Mouse (Mus musculus): Measurements from ENCODE around the gene Gm17359.

Gene Gm17359

DNA sequence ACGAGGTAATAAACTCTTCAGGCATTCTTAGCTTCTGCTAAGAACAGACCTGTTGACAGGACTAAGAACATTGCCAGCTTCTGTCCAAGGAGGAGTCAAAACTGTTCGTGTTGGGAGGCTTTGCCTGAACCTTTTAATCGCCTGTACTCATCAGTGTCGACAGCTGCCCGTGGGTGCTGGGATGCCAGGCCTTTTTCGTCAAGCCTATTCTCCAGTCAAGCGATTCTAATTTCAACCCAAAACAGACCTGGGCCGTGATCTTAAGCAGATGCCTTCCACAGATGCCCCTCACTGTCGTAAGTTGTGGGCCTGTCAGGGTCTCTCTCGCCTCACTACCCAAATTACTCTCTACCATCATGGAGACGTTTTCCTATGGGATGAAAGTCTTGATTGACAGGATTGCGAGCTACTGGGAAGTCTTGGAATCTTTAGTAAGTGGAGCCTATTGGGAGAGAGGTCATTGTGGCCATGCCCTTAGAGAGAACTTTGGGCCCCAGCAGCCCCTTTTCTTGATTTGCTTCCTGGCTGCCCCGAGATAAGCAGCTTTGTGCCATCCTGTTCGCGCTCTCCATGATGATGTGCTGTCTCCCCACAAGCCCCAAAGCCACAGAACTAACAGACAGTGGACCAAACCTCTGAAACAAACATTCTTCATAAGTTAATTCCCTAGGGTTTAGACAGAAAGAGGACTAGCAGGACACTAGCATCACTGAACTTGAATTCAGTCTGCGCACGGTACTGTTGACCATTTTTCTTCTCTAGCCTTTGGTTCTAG, 6.7 kb downstream of the Gm17359 start:
- peak; percentile 11 for DNase-seq (ENCODE audit: extremely low spot score, low spot score)

DNA sequence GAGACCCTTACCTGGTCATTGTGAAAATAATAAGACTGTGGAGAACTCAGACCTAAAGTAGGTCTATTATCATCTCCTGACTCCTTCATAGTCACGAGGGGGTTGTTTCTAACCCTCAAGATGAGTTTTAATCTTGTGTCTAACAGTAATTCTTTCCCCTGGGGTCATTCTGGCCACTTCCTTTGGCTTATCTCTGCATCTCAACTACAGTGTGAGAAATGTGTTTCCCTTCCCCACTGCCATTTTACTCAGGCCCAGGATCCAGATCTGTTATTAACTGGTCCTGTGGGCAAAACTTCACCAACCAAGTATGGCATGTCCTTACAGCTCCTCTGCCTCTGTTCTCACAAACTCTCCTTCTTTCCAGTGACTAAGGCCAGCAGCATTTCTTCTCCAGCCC, 12.8 kb downstream of the Gm17359 start:
- DNase-seq (ENCODE audit: extremely low spot score, low spot score), result no peak

DNA sequence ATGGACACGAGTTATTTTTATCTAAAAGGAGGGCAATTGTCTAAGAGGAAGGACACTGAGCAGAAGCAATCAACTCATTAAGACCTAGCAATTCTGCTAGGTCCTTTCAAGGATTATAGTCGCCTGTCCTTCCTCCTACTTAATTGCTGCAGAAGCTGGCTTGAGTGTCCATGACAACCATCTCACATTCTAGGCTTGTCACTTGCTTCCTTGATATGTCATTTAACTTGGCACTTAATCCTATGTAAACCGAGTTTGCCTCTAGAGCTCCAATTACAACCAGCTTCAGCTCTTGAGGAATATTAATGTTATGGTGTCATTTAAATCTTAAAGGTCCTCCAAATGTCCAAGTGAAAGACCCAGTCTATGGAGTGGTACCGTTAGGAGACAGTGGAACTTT, 22.3 kb downstream of the Gm17359 start:
- no peak for DNase-seq (ENCODE audit: extremely low spot score, low spot score)

DNA sequence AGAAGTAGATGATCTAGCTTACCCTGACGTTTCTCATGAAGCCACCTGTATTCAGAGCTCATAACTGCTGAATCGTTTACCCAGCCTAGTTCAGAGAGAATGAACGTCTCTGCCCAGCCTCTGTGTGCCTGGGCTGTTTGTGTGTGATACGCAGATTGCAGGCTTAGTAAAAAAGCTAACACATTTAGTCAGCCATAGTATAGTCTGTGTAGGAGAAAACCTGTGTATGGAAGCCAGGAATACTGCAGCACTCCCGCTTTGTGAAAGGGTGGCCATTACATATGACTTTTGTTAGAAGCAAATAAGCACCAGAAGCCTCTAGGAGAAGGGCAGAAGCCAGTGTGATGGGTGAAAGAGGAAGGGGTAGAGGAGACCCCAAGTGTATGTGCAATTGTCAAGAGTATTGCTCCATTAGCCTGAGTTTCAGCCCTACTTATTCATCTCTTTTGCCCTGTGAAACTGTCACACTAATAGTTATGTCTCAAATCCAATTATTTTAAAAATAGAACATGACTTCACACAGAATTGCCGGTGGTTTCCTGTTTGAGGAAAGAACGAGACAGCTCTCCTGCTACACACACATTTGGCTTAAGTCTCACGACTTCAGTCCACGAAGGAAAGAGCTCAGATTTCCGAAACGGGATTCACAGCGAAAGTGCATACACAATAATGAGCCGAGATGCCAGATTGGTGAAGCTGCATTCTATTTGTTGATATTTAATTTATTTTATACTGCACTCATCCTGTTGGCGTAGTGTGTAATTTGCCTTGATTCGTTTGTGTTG, 24.0 kb downstream of the Gm17359 start:
- DNase-seq (ENCODE audit: extremely low spot score, low spot score), result no peak

DNA sequence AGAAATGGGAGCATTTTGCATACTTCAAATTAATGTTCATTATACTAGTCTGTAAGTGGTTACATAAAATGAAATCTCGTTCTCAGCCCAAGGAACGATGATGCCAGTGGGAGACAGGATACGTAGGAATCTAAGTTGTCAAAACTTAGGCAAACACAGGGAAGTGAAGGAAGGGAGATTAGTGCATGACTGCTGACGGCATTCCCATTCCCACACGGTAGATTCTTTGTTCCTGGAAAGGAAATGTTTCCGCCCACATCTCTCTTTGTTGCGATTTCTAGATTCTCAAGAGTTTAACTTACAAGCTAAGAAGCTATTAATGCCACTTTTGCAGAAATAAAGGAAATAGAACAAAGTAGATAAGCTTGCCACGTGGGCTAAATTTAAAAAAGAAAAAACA, 29.6 kb downstream of the Gm17359 start:
- no peak for DNase-seq (ENCODE audit: extremely low spot score, low spot score)

DNA sequence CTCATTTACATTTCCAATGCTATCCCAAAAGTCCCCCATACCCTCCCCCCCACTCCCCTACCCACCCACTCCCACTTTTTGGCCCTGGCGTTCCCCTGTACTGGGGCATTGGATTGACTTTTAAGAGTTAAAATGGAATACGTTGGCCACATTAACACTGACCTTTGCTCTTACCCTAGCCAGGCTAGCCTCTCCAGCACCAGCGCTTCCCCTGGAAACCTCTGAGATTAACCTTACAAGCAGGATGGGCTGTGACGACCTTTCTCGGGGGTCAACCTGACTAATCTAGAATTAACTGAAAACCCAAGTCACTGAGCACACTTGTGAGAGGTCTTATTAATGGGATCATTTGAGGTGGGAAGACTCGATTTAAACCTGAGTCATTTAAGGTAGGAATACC, 31.8 kb downstream of the Gm17359 start:
- DNase-seq (ENCODE audit: extremely low spot score, low spot score), result no peak

DNA sequence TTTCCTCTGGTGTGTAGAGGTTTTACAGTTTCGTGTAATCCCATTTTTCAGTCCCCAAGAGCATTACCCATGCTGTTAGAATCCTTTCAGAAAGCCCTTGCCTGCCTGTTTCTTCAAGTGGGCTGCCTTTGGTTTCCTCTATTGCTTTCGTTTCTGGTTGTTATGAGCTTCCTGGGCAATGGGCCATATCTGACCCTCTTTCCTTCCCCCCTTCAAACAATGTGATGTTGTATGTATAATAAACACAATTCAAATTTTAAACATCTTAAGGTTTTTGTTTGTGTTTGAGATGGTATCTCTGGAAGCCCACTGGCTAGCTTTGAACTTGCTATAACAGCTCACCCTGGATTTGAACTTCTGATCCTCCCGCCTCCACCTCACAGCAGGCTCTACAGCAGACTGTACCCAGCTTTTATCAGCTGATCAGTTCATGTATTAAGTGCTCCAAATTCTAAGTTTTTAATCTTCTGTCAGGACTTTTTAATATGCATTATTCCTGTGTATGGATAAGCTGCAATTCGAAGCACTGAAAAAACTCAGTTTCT, 34.0 kb downstream of the Gm17359 start:
- DNase-seq (ENCODE audit: extremely low spot score, low spot score), result no peak

DNA sequence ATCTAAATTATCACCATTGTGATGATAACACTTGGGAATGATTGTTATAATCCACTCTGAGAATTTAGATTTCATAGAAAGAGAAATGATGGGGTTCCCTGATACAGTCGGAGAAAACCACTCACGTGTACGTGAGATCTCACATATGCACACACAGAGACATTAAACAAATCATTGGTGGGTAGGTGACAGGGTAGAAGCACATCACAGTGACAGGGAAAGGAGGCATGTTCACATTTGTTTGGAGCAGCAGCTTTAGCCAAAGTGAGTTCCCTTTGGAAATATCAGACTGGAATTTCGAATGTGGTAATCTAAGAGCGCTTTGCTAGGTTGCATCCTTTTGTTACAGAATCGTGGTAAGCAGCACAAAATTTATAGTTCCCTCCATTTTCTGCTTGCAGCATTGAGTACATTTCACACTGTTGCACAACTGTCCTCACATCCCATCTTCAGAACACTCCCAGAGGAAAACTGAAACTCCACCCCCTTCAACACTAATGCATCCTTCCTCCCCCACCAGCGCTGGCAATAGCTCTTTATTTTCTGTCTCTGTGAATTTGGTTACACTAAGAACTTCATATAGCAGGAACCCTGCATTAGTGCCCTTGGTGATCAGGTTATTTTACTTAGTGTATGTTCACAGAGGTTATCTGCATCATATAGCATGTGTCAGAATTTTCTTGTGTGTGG, 35.2 kb downstream of the Gm17359 start:
- DNase-seq (ENCODE audit: extremely low spot score, low spot score), result no peak

DNA sequence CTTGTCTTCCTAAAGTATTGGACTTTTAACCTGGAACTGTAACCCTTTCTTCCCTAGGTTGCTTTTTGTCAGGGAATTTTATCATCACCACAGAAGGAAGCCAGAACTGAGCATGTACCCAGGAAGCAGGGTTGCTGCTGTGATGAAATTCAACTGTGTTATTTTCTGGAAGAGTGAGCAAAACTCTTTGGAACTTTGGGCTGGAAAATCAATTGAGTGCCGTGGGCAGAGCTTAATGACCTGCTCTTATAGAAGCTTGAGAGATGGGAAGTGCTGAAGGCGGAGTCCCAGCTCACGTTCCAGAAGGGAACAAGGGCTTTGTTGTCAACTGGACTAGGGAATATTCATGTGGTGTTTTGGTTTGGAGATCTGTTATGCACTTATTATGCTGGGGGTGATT, 37.5 kb downstream of the Gm17359 start:
- DNase-seq (ENCODE audit: extremely low spot score, low spot score), result no peak

DNA sequence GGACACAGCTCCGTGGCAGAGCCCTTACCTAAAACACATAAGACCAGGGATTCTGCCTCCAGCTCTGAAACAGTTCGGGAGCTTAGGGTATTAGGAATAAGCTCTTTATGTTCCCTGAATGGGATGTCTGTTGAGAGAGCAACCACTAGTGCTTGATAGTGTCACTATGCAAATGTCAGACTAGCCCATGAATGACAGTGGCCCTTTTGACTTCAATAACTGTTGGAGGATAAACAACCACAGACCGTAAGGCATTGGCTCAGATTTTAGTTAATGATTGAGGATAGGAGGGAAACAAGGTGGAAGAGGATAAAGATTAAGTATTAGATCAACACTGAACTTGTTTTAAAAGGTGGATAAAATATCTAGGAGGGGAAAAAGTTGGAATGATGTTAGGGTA, 41.6 kb downstream of the Gm17359 start:
- DNase-seq (ENCODE audit: extremely low spot score, low spot score), result no peak

DNA sequence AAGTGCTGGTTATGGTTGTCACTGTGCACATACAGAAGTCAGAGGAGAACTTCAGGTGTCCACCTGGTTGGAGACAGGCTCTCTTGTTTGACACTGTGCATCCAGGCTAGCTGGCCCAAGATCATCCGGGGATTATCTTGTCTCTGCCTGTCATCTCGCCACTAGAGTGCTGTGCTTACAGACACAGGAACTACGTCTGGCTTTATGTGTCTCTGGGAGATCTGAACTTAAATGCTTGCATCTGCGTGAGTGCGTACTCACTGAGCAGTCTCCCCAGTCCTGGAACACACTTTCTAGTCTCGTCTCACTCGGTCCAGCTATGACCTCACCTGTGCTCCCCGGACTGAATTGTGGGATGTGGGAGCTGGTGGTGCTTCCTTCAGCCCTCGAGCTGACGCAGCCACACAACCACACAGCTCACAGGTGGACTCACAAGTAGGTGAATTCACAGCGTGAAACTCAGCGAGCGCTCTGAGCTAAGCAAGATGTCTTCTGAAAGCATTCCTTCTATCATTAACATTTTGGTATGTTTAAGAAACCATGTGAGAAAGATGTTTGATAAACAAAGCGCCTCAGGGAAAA, 42.9 kb downstream of the Gm17359 start:
- DNase-seq (ENCODE audit: extremely low spot score, low spot score), result no peak

DNA sequence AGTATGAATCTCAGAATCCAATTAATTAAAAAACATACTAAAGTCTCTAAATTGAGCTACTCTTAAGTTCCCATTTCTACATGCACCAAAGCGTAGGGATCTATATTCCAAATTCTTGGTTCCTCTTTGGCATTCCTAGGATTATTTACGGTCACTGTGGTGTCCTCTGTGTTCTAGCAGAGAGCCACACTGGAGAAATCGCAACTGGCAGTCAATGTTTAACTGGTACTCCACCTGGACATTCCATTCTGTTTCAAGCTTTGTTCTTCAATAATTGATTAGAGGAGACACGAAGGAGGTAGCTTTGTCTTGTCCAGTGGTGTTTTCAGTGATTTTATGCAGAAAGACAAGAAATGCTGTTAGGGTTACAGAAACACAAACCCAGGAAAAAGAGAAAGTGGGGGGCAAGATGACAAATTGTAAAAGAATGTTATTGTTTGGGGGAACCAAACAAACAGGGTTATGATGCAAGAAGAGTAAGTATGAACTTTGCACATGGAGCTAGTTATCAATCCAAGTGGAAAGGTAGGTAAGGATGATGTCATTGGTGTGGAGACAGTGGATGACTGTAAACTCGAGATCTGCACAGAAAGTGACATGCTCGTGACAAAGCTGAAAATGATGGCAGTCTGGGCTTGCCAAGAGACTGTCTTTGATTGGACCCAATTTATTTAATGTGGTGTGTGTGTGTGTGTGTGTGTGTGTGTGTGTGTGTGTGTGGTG, 43.6 kb downstream of the Gm17359 start:
- DNase-seq (ENCODE audit: extremely low spot score, low spot score), result no peak

DNA sequence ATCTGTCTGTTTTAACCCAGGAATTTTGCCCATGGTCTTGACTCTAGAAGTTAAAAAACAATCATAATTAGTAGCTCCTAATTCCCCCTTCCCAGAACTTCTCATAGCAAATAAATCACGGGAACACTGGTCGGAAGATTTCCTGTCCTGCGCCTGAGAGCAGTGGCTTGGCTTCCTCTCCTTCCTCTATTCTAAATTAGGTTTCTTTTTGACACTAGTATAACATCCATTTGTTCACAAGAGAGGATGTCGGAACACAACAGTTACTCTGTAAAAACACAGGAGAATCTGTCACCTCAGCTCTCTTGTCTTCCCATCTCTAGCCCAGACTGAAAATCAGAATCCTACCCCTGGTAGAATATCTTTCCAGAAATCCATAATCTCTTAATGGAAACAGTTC, 44.9 kb downstream of the Gm17359 start:
- no peak for DNase-seq (ENCODE audit: extremely low spot score, low spot score)

DNA sequence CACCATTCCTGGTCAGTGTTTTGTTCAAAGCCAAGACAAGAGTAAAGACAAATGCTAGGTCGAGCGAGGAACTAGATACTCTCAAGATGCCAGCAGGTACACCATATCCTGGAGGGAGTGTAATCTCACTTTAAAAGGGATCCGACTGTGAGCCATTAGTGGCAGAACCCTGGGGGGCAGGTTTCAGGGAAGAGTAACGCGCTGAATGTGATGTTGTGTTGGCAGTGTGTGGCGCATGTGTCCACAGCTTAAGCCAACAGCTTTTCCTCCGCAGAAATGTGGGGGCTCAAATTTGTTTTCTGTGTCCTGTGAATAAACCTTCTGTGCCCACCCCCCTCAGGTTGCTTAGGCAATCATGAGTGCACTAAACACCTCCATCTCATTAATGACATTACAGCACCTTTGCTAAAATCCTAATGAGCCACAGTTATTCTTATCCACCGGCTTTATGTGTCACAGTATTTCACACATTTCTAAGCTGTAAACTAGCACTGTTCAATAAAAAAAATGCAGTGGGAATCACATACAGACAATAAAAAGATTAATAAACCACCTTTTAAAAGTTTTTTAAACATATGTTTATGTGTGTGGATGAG, 49.1 kb downstream of the Gm17359 start:
- DNase-seq (ENCODE audit: extremely low spot score, low spot score), result no peak

DNA sequence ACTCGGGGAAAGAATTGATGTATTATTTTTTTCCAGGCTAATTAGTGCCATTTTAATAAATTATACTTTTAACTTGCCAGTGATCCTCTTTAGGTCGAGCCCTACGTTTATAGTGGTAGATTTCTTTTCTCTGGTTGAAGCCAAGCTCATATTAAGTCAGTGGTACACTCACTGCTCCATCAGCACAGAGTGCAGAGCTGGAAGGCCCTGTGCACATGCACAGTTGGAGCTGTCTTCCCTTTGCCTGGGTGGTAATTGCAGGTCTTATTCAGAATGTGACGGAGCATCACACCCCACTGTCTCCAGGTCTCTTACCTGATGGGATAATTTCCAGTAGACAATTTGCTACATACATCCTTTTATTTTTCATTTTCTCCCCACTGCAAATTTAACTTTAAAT, 52.6 kb downstream of the Gm17359 start:
- DNase-seq (ENCODE audit: extremely low spot score, low spot score), result no peak

DNA sequence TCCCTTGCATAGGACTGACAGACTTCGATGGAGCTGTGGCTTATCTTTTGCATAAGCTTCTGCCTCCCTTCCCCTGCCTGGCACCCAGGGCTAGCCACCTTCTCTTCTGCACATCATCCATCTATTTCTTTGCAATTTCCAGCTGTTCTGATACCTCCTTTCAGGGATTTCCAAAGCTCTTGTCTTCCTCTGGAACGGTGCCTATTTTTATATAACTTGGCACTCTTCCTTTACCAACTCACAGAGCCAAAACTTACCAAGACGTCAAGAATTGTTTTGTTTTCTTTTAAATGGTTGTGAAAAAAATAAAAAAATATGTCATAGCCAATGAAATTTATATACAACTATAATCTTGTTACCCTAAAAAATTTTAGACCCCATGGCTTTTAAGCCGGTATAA, 64.1 kb downstream of the Gm17359 start:
- DNase-seq (ENCODE audit: extremely low spot score, low spot score), result no peak

DNA sequence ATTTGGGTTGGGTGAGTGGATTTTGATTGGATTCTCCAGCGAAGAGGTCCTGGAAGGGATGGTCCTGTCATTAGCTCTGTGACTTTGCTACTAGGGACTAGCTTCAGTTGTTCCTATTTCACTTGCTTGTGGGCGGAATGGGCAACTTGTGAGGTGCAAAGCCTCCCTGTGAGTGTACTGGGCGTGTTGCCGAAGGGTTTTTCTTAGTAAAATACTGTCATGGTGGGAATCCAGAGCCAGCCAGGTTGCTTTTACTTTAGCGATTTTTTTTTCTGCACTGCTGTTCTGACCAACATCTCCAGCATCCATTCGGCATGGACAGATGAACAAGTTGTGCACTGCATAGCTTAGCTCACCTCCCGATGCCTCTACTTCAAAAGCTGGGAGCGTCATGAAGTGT, 65.6 kb downstream of the Gm17359 start:
- DNase-seq (ENCODE audit: extremely low spot score, low spot score), result no peak

DNA sequence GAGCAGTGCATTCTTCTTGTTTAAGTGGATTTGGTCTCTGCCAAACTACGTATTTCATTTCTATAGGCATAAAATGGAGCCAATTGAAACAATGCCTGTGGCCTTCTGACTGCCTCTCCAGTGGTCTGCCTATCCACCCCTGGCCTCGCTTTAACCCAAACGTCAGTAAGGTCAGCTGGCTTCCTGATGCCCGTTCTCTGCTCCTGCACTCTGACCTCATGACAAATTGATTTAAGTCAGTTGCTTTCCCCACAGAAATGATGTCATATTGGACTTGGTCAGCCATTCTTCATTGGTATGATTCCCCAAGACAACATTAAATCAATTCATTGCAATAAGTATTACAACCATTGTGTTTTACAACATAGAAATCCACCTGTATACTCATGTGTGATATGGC, 72.1 kb downstream of the Gm17359 start:
- DNase-seq (ENCODE audit: extremely low spot score, low spot score), result peak; percentile 35

DNA sequence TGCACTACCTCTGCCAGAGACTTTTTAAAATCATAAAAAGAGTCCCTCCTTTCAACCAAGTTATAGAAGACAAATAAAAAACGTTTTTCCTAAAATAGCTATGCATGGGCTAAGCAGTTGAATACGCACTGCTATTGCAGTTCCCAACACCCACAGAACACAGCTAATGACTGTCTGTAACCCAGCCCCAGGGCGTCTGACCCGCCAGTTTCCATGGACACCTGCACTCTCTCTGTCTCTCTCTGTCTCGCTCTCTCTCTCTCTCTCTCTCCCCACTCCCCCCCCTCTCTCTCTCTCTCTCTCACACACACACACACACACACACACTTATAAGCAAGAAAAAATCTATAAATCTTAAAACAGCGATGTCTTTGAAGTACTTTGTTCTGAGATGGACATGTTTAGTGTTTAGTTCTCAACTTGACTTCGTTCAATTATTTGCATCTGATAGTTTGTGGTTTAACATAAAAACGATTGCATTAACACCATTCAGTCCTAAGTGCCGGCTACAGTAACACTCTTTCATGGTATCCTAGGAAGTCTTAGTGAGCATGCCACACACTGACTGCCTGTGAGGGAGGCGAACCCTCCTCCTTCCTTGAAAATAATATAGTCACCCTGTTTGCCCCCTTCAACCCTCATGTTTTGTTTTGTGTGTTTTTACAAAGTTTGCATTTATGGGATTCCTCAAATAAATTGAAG, 73.6 kb downstream of the Gm17359 start:
- peak; percentile 36 for DNase-seq (ENCODE audit: extremely low spot score, low spot score)

DNA sequence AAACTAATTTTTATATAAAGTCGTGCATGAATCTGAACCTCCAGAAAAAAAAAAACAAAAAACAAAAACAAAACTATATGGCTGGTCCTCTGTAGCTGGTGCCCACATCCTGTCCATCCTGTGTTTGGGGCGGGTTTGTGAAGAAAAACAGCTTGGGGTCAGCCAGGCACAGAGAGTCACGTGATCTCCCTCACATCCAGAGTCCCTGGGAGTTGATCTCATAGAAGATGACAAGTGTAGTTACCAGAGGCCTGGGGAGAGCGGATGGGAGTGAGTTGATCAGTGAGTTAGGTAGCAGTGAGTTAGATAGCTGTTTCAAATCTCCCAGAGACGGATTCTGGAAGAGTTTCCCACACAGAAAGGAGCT, 74.2 kb downstream of the Gm17359 start:
- peak; percentile 46 for DNase-seq (ENCODE audit: extremely low spot score, low spot score)
